Comparison of ENCODE assay signal across 14 mouse cellular contexts in the genomic region with DNA sequence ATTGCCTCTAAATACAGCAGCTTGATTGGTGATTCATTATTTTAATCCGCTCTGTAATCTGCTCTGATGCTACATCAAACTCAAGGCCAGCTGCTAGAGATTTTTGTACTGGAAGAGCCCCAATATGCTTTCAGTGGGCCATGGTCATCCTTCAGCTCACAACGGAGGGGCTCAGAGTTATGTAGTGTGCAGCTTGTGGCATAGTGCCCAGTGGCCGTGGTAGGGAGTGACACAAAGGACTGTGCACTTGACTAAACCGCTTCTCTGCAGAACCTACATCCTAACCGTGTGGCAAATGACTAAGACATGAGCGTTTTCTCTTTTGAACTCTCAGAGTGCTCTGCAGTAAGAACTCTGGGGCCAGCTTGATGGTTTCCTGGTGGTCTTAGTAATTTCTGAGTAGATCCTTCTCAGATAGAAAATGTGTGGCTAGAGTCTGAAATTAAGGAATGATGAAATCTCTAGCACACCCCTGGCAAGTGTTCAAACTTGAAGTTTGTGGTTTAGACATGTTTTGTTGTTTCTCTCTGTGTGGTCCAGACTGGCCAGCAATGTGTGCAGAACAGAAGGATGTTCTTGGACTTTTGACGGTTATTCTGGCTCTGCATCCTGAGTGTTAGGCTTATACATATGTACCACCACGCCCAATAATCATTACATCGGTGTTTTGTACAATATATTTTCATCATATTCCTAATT.
DNase-seq lines count a peak whose midpoint lies in the region; ATAC-seq lines count a peak whose summit lies in the region.
"Had no signal": no experiment of that assay in that cellular context is flagged by ENCODE, and none has a peak within 500 bp of the region (broad histone marks: within the 10 kb centered on the region; RNA-seq: fewer than 3 reads in every experiment).

No protein-coding gene starts in this region.

- no peak overlapping the region for H3K9ac ChIP-seq in forebrain, embryonic 15.5 days (replicated peaks)
- no peak overlapping the region for H3K9ac ChIP-seq in forebrain, embryonic 11.5 days (ENCODE audit: low read length)
- H3K9ac ChIP-seq in lung, embryonic 16.5 days (ENCODE audit: low read length): no peak overlapping the region
- H3K9ac ChIP-seq in embryonic facial prominence, embryonic 15.5 days: no peak overlapping the region
- H3K9ac ChIP-seq: intestine, embryonic 15.5 days; limb, embryonic 12.5 days had no signal

- WGBS in forebrain, embryonic 15.5 days: 72% methylated on average over 9 of the region's 9 CpGs
- WGBS in forebrain, embryonic 11.5 days: 94% methylated on average over 9 of the region's 9 CpGs
- 65% methylated on average over 9 of the region's 9 CpGs for WGBS in lung, embryonic 16.5 days
- WGBS in embryonic facial prominence, embryonic 15.5 days: 62% methylated on average over 9 of the region's 9 CpGs

- no peaks in the 10 kb centered on the region for H3K27me3 ChIP-seq in forebrain, embryonic 15.5 days
- H3K27me3 ChIP-seq in forebrain, embryonic 11.5 days (ENCODE audit: control insufficient read depth, insufficient read depth, low read length): no peaks in the 10 kb centered on the region
- H3K27me3 ChIP-seq in lung, embryonic 16.5 days (ENCODE audit: control insufficient read depth, insufficient read depth, low read depth, low read length): no peaks in the 10 kb centered on the region
- no peaks in the 10 kb centered on the region for H3K27me3 ChIP-seq in embryonic facial prominence, embryonic 15.5 days
- H3K27me3 ChIP-seq: intestine, embryonic 15.5 days; limb, embryonic 12.5 days had no signal

- no peaks in the 10 kb centered on the region for H3K9me3 ChIP-seq in forebrain, embryonic 15.5 days
- no peaks in the 10 kb centered on the region for H3K9me3 ChIP-seq in forebrain, embryonic 11.5 days (ENCODE audit: control insufficient read depth, low read length)
- H3K9me3 ChIP-seq in lung, embryonic 16.5 days (ENCODE audit: control insufficient read depth, low read length): no peaks in the 10 kb centered on the region
- no peaks in the 10 kb centered on the region for H3K9me3 ChIP-seq in embryonic facial prominence, embryonic 15.5 days (replicated peaks)
- H3K9me3 ChIP-seq: intestine, embryonic 15.5 days; limb, embryonic 12.5 days; midbrain, embryonic 10.5 days had no signal

- peaks cover 8% of the 10 kb centered on the region for H3K4me1 ChIP-seq in forebrain, embryonic 15.5 days
- H3K4me1 ChIP-seq in forebrain, embryonic 11.5 days (replicated peaks; ENCODE audit: control insufficient read depth, insufficient read depth, low read length): no peaks in the 10 kb centered on the region
- no peaks in the 10 kb centered on the region for H3K4me1 ChIP-seq in lung, embryonic 16.5 days (replicated peaks; ENCODE audit: control insufficient read depth, insufficient read depth, low read length)
- 0 out of 2 replicates have a peak, but pooled peaks cover 4% of the 10 kb centered on the region for H3K4me1 ChIP-seq in embryonic facial prominence, embryonic 15.5 days
- H3K4me1 ChIP-seq: intestine, embryonic 15.5 days; limb, embryonic 12.5 days had no signal

- DNase-seq in forebrain, embryonic 11.5 days (ENCODE audit: low spot score): no peak
- no peak for DNase-seq in lung, postnatal 25 days (ENCODE audit: low spot score)
- DNase-seq in NIH3T3 (ENCODE audit: low read depth): peak; percentile 8
- DNase-seq in spleen, postnatal 36 days (ENCODE audit: low spot score in 2 of 2): no peak
- DNase-seq: cerebellum, adult 2 months; heart, postnatal 4 days; right cerebral cortex, postnatal 4 days; thymus, postnatal 36 days had no signal

- H3K36me3 ChIP-seq in forebrain, embryonic 15.5 days: no peaks in the 10 kb centered on the region
- H3K36me3 ChIP-seq in forebrain, embryonic 11.5 days (ENCODE audit: control insufficient read depth, insufficient read depth, low read length): no peaks in the 10 kb centered on the region
- no peaks in the 10 kb centered on the region for H3K36me3 ChIP-seq in lung, embryonic 16.5 days (ENCODE audit: control insufficient read depth, insufficient read depth, low read length)
- H3K36me3 ChIP-seq in embryonic facial prominence, embryonic 15.5 days: 0 out of 2 replicates have a peak, but pooled peaks cover 6% of the 10 kb centered on the region
- H3K36me3 ChIP-seq: intestine, embryonic 15.5 days; limb, embryonic 12.5 days had no signal

- H3K4me3 ChIP-seq in forebrain, embryonic 15.5 days: no peak overlapping the region
- no peak overlapping the region for H3K4me3 ChIP-seq in forebrain, embryonic 11.5 days (ENCODE audit: low read depth, low read length)
- no peak overlapping the region for H3K4me3 ChIP-seq in lung, embryonic 16.5 days (ENCODE audit: low read length)
- H3K4me3 ChIP-seq in embryonic facial prominence, embryonic 15.5 days (replicated peaks): no peak overlapping the region
- H3K4me3 ChIP-seq: intestine, embryonic 15.5 days; limb, embryonic 12.5 days; midbrain, embryonic 10.5 days had no signal

- no peak overlapping the region for H3K4me2 ChIP-seq in forebrain, embryonic 15.5 days (replicated peaks)
- no peak overlapping the region for H3K4me2 ChIP-seq in forebrain, embryonic 11.5 days (ENCODE audit: low read depth, low read length, severe bottlenecking)
- H3K4me2 ChIP-seq in lung, embryonic 16.5 days (ENCODE audit: low read depth, low read length): no peak overlapping the region
- no peak overlapping the region for H3K4me2 ChIP-seq in embryonic facial prominence, embryonic 15.5 days (replicated peaks)
- H3K4me2 ChIP-seq: intestine, embryonic 15.5 days; limb, embryonic 12.5 days had no signal

- no peak overlapping the region for H3K27ac ChIP-seq in forebrain, embryonic 15.5 days (replicated peaks)
- H3K27ac ChIP-seq in forebrain, embryonic 11.5 days (ENCODE audit: low read depth, low read length): no peak overlapping the region
- no peak overlapping the region for H3K27ac ChIP-seq in lung, embryonic 16.5 days (ENCODE audit: low read length)
- H3K27ac ChIP-seq in embryonic facial prominence, embryonic 15.5 days (replicated peaks): 0 out of 2 replicates have a peak overlapping the region, but pooled peaks have one; percentile 48
- H3K27ac ChIP-seq: intestine, embryonic 15.5 days; limb, embryonic 12.5 days; midbrain, embryonic 10.5 days had no signal

- ATAC-seq in forebrain, embryonic 15.5 days (replicated peaks): peak; percentile 63; the same call in 1 of the 2 replicates
- ATAC-seq in forebrain, embryonic 11.5 days (replicated peaks; ENCODE audit: low FRiP score): no peak
- peak; percentile 71 for ATAC-seq in lung, embryonic 16.5 days (ENCODE audit: low read depth)
- ATAC-seq in embryonic facial prominence, embryonic 15.5 days (ENCODE audit: insufficient number of reproducible peaks, low FRiP score, low TSS enrichment, low read depth): no peak
- ATAC-seq: intestine, embryonic 15.5 days had no signal

Comparison
In these comparisons a context has a peak if more than half of its experiments do, and no peak if none do; other contexts are left out.
1. ATAC-seq: peak in forebrain, embryonic 15.5 days (single experiment) and lung, embryonic 16.5 days (single experiment); none in forebrain, embryonic 11.5 days (single experiment) and embryonic facial prominence, embryonic 15.5 days (single experiment).